Mouse (Mus musculus): ENCODE data around the gene Slc16a7.

GRCm38 (mm10) chr10:125333799-125334198, 55.5 kb downstream of the Slc16a7 start:
- no peak for TF ChIP-seq CTCF (IDR thresholded peaks at IDR 0.05; ENCODE audit: extremely low read depth, insufficient read length, insufficient replicate concordance, low read depth, low read length)
- TF ChIP-seq POLR2A (IDR thresholded peaks at IDR 0.05; ENCODE audit: low read depth, low read length): no peak
